Mouse (Mus musculus) G1E-ER4 (cell line): Measurements from ENCODE around the gene Ptpn1. TPM values are rescaled to one million over a fixed set of nuclear protein-coding genes. Genes with fewer than 3 reads are reported as not detected.

ENCODE experiments used
- GATA1 ChIP-seq: IDR thresholded peaks from one replicate; pipeline ENCODE4 v1.8.0; 2012; ENCODE audit warnings: low read length, inconsistent platforms
- polyA plus RNA-seq: library from polyadenylated mRNA; stranded (reverse); fragments of >175 nt; gene quantifications from 2 replicates; pipeline ENCODE4 v1.2.3, GENCODE M21; 2012

Gene Ptpn1
- polyA plus RNA-seq, 1 experiment = 49.5 TPM

DNA sequence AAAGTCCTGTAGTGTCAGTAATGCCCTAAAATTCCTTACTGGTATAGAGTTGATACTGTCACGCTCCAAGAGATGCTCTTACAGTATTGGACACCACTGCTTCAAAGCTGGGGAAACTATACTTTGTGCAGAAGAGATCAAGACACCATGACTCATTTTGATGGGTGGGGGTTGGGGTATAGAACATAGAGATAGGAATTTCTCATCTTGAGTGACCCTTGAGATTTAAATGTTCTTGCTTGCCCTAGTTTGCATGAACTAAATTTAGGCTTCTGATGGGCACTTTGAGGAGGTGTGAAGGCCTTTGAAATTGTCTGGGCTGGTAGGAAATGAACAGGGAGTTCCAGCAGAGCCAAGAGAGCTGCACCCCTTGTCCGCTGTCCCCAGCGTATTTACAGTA is 4.1 kb downstream of the Ptpn1 start:
- no peak for TF ChIP-seq GATA1

DNA sequence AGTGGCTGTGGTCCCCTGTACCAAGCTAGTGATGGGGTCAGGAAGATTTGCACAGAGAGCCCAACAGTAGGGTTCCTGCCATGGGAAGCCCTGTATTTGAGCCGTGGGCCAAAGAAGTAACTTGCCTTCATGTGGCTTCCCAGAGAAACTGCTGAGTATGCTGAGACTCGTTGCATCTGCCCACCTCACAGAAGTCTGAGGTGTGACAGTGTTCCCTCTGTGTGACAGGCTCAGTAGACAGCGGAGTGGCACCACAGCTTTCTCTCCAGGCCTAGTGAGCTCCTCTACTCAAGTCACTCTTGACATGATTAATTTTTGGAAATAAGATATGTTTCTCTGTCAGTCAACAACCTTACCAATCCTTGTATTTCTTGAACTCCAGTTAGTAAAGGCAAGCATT is 6.9 kb downstream of the Ptpn1 start:
- no peak for TF ChIP-seq GATA1

DNA sequence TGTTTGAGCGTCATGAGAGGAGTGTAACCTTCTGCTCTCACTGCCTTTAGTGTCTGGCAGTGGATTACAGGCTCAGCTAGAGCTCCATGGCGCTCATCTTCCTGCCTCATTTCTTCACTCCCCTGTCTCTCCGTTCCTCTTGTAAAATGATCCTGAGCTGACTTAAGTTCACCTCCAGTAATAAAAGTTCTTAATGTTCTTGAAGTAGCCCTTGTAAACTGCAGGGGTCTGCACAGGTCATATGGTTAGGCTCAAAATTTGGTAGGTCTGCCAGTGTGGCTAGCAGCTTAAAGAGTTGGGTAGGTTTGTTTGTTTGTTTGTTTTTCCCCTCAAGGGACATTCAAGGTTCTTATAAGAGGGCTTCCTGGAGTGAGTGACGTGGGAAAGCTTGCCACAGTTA is 7.3 kb downstream of the Ptpn1 start:
- TF ChIP-seq GATA1 = no peak

DNA sequence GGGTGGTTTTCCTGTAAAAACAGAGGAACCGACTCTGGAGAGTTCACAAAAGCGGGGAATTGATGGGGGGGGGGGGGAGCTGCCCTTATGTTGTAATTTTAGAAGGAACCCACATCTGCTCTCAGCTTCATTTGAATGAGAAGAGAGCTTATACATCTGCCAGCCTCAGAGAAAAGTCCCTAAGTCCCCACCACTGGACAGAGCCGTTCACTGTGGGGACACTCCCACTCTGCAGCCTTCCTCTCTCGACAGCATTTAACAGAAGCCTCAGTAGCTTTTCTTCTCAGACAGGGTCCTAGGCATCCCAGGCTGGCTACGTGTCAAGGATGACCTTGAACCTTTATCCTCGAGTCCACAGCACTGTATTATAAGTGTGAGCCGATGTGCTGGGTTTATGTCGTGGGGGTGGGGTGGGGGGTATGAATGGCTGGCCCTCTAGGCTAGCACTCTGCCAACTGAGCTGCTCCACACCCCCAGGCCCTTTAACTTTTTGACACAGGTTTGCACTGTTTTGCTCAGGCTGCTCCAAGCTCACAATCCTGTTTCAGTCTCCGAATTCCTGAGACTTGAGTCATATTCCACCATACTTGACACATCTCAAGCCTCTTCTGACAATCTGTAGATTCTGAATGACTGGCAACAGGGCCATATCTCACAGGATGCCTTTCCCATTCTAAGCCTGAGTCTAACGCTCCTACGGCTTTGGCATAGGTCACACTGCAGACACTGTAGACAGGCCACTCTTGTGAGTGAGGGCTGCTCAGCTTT is 8.0 kb downstream of the Ptpn1 start:
- no peak for TF ChIP-seq GATA1

DNA sequence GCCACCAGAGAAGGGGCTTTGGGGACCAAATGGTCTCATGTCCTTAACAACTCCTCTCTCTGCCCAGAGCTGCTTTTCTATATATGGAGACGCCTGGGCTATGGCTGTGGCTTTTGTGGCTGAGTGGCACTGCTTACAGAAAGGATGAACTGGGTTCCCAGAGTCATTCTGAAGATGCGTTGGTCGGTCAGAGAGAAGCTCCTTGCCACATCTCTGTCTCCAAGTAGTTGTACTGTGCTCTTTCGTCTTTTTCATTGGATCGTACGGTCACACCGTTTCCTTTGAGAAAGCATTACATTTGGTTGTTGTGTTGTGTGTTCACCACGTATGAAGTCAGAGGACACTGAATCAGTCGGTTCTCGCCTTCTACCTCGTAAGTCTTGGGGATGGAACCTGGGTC is 8.8 kb downstream of the Ptpn1 start:
- TF ChIP-seq GATA1 = no peak

DNA sequence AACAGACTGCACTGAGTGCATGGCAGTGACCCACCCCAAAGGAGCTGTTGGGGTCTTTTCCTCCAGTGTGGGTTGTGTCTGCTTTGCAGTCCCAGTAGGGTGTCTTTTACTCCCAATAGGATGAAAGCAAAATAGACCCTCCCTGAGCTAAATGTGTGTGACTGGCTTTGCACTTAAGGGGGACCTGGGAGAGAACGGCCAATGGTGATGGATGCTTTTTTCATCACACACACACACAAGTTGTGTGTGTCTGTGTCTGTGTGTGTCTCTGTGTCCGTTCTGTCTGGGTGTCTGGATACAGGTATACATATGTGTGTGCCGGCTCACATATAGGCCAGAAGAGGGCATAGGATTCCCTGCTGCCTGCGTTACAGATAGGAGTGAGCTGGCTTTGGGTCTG is 9.5 kb downstream of the Ptpn1 start:
- TF ChIP-seq GATA1 = no peak

DNA sequence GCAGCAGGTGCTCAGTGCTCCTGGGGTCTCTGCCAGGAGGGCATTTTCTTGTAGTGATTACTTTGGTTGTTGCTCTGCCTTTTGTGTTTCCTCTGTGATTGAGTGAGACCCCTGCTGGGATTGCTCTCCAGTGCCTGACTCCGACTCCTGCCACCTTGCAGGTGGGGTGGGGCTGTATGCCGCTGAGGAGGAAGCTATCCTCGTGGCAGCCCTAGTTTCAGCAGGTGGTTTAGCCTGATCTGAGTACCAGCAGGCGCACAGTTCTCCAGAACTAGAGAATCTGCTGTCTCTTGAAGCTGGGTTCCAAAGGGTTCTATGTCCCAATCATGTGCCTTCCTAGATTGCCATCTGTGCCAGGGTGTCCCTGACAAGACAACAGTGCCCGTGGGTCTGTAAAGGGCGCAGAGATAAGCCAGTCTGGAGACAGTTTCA is 9.9 kb downstream of the Ptpn1 start:
- peak; percentile 53 for TF ChIP-seq GATA1

DNA sequence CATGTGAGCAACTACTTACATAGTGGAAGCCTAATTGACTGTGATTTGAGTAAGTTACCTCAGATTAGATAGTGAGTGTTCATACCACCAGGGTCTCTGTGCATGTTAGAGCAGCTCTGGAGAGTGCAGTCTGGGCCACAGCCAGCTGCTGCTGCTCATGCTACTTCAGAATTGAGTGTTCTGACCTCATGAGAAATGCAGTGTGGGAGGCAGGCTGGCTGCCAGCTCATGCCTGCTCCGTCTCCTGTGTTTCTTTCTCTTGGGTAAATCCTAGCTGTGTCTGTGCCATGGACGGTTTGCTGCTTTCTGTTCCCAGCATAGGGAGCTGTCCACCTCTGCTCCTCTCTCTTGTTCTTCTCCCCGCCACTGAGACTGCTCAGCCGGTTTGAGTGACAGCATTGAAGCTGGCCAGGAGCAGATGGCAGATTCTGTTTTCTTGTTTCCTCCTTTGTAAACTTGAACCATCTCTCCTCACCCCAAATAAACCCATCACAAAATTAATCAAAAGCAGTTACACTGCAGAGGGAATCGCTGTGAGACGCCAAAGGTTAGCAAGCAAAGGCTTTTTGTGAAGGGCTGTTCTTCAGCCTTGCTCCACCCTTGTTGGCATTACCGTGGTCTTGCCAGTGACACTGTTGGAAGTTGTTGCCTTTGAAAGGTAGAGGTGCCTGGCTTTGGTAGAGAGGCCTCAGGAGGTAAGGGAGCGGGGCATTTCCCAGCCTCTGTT is 10.5 kb downstream of the Ptpn1 start:
- no peak for TF ChIP-seq GATA1

DNA sequence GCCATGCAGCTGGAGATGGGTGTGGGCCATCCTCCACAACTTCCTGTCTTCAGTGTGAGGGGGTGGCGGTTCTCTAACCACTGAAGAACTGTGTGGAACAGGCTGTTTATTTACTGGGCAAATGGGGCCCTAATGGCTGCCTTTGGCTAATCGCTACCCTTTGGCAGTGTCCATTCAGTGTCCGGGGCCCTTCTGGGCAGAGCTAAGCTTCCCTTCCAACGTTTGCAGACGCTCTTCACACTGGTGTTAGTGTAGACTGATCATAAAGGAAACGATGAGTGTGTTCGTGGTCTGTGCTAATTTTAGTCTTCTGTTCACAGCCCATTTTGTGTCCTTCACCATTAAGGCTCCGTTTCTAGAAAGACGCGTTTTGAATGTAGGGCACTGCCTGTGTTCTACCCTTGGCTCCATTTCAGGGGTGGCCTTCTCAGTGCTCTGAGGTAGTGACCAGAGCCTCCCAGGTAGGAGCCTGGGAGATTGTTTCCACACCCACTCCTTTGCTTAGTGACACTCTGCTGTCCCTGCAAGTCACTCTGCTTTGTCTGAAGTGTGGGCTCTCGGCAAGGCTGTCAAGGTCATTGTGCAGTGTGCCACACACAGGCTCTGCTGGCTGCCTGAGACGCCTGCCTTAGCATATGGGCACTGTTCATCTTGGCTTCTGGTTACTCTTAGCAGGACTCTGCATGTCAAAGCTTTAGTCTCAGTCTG is 11.2 kb downstream of the Ptpn1 start:
- TF ChIP-seq GATA1 = no peak

DNA sequence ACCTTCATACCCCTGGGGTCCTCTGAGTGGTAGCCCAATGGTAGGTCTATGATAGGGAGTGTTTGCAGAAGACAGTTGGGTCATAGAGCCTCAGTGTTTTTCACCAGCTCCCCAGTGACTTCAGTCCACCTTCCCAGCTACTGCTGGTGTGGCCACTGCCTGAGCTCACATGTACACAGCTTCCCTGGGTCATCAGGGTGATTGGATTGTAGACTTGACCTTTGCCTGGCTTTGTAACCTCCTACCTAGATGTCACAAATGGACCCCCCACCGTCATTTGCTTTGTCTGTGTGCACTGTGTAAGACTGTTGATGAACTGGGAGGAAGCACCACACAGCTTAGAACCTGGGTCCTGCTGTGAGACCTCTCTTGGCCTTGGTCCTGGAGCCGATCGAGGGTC is 12.3 kb downstream of the Ptpn1 start:
- TF ChIP-seq GATA1 = no peak

DNA sequence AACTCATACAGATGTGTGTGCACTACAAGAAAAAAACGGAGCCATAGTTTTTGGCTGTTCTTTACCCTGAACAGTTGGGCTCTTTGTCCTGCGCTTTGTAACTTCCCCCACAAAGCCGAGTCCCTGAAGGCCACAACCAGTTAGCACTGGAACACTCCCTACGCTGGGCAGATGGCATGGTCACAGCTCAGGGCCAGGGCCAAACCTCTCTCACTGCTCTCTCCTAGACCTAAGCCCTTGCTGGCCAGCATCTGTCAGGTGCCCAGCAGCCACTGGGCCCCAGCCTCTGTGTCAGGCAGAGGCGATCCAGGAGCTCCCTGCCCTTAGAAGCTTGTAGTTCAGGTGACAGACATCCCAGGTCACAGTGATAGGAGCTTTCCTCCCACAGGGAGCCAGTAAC is 13.6 kb downstream of the Ptpn1 start:
- no peak for TF ChIP-seq GATA1

DNA sequence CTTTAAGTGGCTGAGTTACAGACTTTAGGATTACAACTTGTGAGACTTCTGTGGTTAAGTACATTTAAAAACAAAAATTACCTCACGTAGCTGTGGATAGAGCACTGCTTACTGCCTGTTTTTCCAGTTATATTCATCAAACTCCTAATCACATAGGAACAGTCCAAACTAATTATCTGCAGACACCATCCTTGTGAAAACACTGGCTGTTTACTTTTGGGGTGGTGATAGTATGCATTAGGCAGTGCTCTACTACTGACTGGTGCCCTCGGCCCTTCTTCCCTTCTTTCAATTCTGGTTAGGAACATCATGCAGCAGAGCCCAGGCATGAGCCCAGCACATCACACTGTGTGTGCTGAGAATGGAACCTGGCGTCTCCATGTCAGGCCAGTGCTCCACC is 15.4 kb downstream of the Ptpn1 start:
- no peak for TF ChIP-seq GATA1

DNA sequence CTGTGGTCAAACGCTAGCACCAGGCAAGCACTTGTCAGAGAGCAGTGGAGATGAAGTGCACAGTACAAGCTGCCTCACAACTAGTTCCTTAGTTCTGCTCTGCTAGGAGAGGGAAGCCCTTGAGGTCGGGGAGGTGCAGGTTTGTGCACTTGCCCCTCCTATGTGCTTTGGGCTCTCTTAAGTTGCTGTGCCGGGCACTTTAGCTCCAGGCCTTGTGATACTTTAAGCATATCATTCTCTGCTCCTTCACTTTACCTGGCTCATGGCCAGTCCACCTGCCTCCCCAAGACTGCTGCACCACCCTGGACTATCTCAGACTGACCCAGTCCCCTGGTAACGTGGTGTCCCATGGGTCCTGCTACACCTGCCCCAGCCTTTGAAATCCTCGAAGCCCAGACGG is 16.2 kb downstream of the Ptpn1 start:
- TF ChIP-seq GATA1 = no peak

DNA sequence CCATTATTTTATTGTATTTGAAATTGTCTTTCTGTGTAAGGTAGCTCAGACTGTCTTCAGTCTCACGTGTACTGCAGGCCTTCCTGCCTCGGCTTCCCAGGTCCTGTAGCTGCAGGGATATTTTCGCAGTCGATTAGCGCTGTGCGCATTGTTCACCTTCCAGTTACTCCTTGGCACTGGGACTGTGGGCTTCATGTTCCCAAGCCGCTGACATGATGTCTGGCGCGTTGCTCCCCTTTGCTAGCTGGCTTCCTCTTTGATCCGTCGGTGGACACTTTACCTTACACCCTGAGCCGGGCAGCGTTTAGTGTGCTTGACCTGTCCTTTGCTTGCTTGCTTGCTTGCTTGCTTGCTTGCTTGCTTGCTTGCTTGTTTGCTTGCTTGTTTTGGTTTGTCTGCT is 16.7 kb downstream of the Ptpn1 start:
- TF ChIP-seq GATA1 = no peak

DNA sequence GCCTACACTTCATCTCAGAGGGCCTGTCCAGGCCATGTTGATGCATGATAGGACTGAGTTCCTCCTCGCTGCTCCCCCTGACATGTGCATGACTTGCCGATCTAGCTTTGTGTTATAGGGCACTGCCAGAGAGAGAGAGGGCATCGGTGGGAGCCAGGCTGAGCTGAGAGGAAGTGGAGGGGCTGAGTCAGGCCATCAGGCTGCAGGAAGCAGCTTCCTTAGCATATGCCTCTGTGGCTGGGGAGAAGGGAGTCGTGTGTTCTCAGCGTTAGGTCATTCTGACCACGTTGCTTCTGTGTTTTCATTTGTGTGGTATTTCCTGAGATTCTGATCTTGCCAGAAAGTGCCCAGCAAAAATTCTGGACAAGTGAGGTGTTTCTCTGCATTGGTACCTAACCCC is 17.4 kb downstream of the Ptpn1 start:
- no peak for TF ChIP-seq GATA1

DNA sequence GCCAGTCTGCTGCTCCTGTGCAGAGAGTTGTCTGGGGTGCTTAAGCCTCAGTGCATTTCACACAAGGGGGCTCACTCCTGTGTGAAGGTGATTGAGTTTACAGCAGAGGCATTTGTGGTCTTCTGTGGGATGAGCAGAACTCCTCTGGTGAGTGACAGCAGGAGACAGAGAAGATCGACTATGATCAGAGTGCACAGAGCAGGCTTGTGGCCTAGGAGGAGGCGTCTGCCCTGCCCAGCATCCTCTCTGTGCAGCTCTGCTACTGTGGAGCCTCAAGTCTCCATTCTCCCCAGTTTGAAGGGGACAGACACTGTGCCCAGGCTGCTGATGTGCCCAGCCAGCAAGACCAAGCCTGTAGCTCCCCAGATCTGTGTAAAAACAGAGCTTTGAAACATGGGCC is 18.0 kb downstream of the Ptpn1 start:
- no peak for TF ChIP-seq GATA1
